Mouse (Mus musculus): ENCODE data around the gene Cish. TPM values are rescaled to one million over a fixed set of nuclear protein-coding genes. Genes with fewer than 3 reads are reported as not detected.

The Cish gene
- polyA plus RNA-seq, 1 experiment from 2014 or later = 5.4 TPM

Other genes with a start within 250 kb of the Cish start
- gene Dock3, start 64.1 kb upstream of the Cish start, polyA plus RNA-seq (2014; fragmentation: Nextera tagmentation; extraction: Ambion mirVana) = 31.5 and 35.4 TPM in 2 replicates
- 2.1 and 2.2 TPM in 2 replicates for gene Mapkapk3, start 6.1 kb upstream of the Cish start, polyA plus RNA-seq (2014; fragmentation: Nextera tagmentation; extraction: Ambion mirVana)
- 15.8 and 20.1 TPM in 2 replicates for gene Hemk1, start 42.3 kb downstream of the Cish start, polyA plus RNA-seq (2014; fragmentation: Nextera tagmentation; extraction: Ambion mirVana)
- 4.3 and 7.3 TPM in 2 replicates for gene 6430571L13Rik, start 44.6 kb downstream of the Cish start, polyA plus RNA-seq (2014; fragmentation: Nextera tagmentation; extraction: Ambion mirVana)
- 7.1 and 10.6 TPM in 2 replicates for gene Cacna2d2, start 103.6 kb downstream of the Cish start, polyA plus RNA-seq (2014; fragmentation: Nextera tagmentation; extraction: Ambion mirVana)
- gene Tmem115, start 237.9 kb downstream of the Cish start, polyA plus RNA-seq (2014; fragmentation: Nextera tagmentation; extraction: Ambion mirVana) = 47.7 and 48.7 TPM in 2 replicates
- 42.2 and 46.7 TPM in 2 replicates for gene Cyb561d2, start 246.2 kb downstream of the Cish start, polyA plus RNA-seq (2014; fragmentation: Nextera tagmentation; extraction: Ambion mirVana)
- 71.5 and 74.9 TPM in 2 replicates for gene Nprl2, start 246.2 kb downstream of the Cish start, polyA plus RNA-seq (2014; fragmentation: Nextera tagmentation; extraction: Ambion mirVana)

Data from neural tube, embryonic 14.5 days (tissue).